Mouse (Mus musculus) erythroblast, embryonic 14.5 days (primary cell): ENCODE data around the gene 4930402F06Rik.

Experiments used
- GATA1 ChIP-seq: IDR thresholded peaks from 2 replicates; pipeline ENCODE4 v1.6.1; 2012; ENCODE audit warnings: low read length, inconsistent platforms, mixed read lengths
- TAL1 ChIP-seq: IDR thresholded peaks from 3 replicates; pipeline ENCODE4 v1.6.1; 2012; ENCODE audit warnings: low read length, inconsistent platforms, mixed read lengths

- TF ChIP-seq GATA1 = no peak
- no peak for TF ChIP-seq TAL1
Measured at GRCm38 (mm10) chr2:35333670-35334069, 63.3 kb downstream of the 4930402F06Rik start.
